In genomic region chr1:55706933-55707332, GRCm38 (mm10) we compare ENCODE assay signal across 18 mouse cellular contexts.
DNase-seq lines count a peak whose midpoint lies in the region; ATAC-seq and TF ChIP-seq lines count a peak whose summit lies in the region.
"Had no signal": no experiment of that assay in that cellular context is flagged by ENCODE, and none has a peak within 500 bp of the region (broad histone marks: within the 10 kb centered on the region; RNA-seq: fewer than 3 reads in every experiment).

No protein-coding gene starts in this region.

- no peaks in the 10 kb centered on the region for H3K9me3 ChIP-seq in intestine, embryonic 15.5 days
- no peaks in the 10 kb centered on the region for H3K9me3 ChIP-seq in intestine, postnatal 0 days (ENCODE audit: control insufficient read depth)
- H3K9me3 ChIP-seq in heart, embryonic 10.5 days: no peaks in the 10 kb centered on the region
- H3K9me3 ChIP-seq: embryonic facial prominence, embryonic 12.5 days; hindbrain, embryonic 10.5 days; limb, embryonic 13.5 days; midbrain, embryonic 15.5 days had no signal

- in situ Hi-C loops in Patski (cut with MboI; ENCODE audit: low pct_unique_long_range_greater_than_20kb): no loop called here

- TF ChIP-seq CTCF in intestine, postnatal 0 days (IDR thresholded peaks at IDR 0.05; ENCODE audit: low read depth): no peak
- TF ChIP-seq CTCF in Patski (IDR thresholded peaks at IDR 0.05): no peak

- POLR2A ChIA-PET in Patski (lab: Charles Lee): no interaction called here

- 47% methylated on average over 1 of the region's 1 CpGs for WGBS in intestine, embryonic 15.5 days
- 34% methylated on average over 1 of the region's 1 CpGs for WGBS in intestine, postnatal 0 days
- WGBS in heart, embryonic 10.5 days: 68% methylated on average over 1 of the region's 1 CpGs

- CTCF ChIA-PET in Patski (lab: Charles Lee): no interaction called here

- peak; percentile 56; the same call in 1 of the 2 replicates for ATAC-seq in intestine, embryonic 15.5 days
- no peak for ATAC-seq in intestine, postnatal 0 days
- peak; percentile 57 for ATAC-seq in Patski
- ATAC-seq in megakaryocyte, adult 5-6 weeks (ENCODE audit: poor library complexity, severe bottlenecking): no peak
- ATAC-seq: midbrain, embryonic 15.5 days had no signal

- H3K36me3 ChIP-seq in intestine, embryonic 15.5 days: no peaks in the 10 kb centered on the region
- no peaks in the 10 kb centered on the region for H3K36me3 ChIP-seq in intestine, postnatal 0 days (ENCODE audit: control insufficient read depth, insufficient read depth)
- H3K36me3 ChIP-seq in heart, embryonic 10.5 days: no peaks in the 10 kb centered on the region
- H3K36me3 ChIP-seq: embryonic facial prominence, embryonic 12.5 days; hindbrain, embryonic 10.5 days; limb, embryonic 13.5 days; midbrain, embryonic 15.5 days had no signal

- no peaks in the 10 kb centered on the region for H3K4me1 ChIP-seq in intestine, embryonic 15.5 days (replicated peaks)
- no peaks in the 10 kb centered on the region for H3K4me1 ChIP-seq in intestine, postnatal 0 days (replicated peaks; ENCODE audit: control insufficient read depth, insufficient read depth, low read length)
- no peaks in the 10 kb centered on the region for H3K4me1 ChIP-seq in heart, embryonic 10.5 days
- H3K4me1 ChIP-seq: embryonic facial prominence, embryonic 12.5 days; limb, embryonic 13.5 days had no signal

- no peak overlapping the region for H3K4me3 ChIP-seq in intestine, embryonic 15.5 days (replicated peaks)
- no peak overlapping the region for H3K4me3 ChIP-seq in intestine, postnatal 0 days (ENCODE audit: low read depth, low read length)
- H3K4me3 ChIP-seq in heart, embryonic 10.5 days: no peak overlapping the region
- H3K4me3 ChIP-seq: embryonic facial prominence, embryonic 12.5 days; hindbrain, embryonic 10.5 days; left cerebral cortex, adult 2 months; limb, embryonic 13.5 days; midbrain, embryonic 15.5 days had no signal

- no peaks in the 10 kb centered on the region for H3K27me3 ChIP-seq in intestine, embryonic 15.5 days (replicated peaks)
- H3K27me3 ChIP-seq in intestine, postnatal 0 days (replicated peaks; ENCODE audit: control insufficient read depth, insufficient read depth, low read length): peaks cover 10% of the 10 kb centered on the region
- no peaks in the 10 kb centered on the region for H3K27me3 ChIP-seq in Patski
- H3K27me3 ChIP-seq in heart, embryonic 10.5 days (ENCODE audit: insufficient read depth, poor library complexity, severe bottlenecking): no peaks in the 10 kb centered on the region
- H3K27me3 ChIP-seq: embryonic facial prominence, embryonic 12.5 days; limb, embryonic 13.5 days; midbrain, embryonic 15.5 days had no signal

- no peak overlapping the region for H3K9ac ChIP-seq in intestine, embryonic 15.5 days
- no peak overlapping the region for H3K9ac ChIP-seq in intestine, postnatal 0 days (ENCODE audit: low read depth, low read length)
- H3K9ac ChIP-seq: embryonic facial prominence, embryonic 12.5 days; limb, embryonic 13.5 days; lung, embryonic 14.5 days; midbrain, embryonic 15.5 days had no signal

- H3K27ac ChIP-seq in intestine, embryonic 15.5 days: no peak overlapping the region
- H3K27ac ChIP-seq in intestine, postnatal 0 days (ENCODE audit: low read depth, low read length): no peak overlapping the region
- H3K27ac ChIP-seq in heart, embryonic 10.5 days: no peak overlapping the region
- H3K27ac ChIP-seq: embryonic facial prominence, embryonic 12.5 days; left cerebral cortex, adult 2 months; limb, embryonic 13.5 days; macrophage; midbrain, embryonic 15.5 days had no signal

- no peak overlapping the region for H3K4me2 ChIP-seq in intestine, embryonic 15.5 days (replicated peaks)
- H3K4me2 ChIP-seq in intestine, postnatal 0 days (replicated peaks; ENCODE audit: low read depth): no peak overlapping the region
- H3K4me2 ChIP-seq: embryonic facial prominence, embryonic 12.5 days; limb, embryonic 13.5 days; lung, embryonic 14.5 days; midbrain, embryonic 15.5 days had no signal

- DNase-seq in Patski (ENCODE audit: low read depth, low spot score): peak; percentile 57
- peak; percentile 38 for DNase-seq in kidney, adult 18-20 months
- DNase-seq in kidney, postnatal 10 days: peak; percentile 17
- DNase-seq in heart, embryonic 10.5 days (ENCODE audit: low spot score): no peak
- DNase-seq: B cell, adult 2 months; gastrocnemius, postnatal 10 days; lung, embryonic 14.5 days; right cerebral cortex, adult 18-20 months; thymus, adult 18-20 months had no signal

Comparison
In these comparisons a context has a peak if more than half of its experiments do, and no peak if none do; other contexts are left out.
1. ATAC-seq: peak in intestine, embryonic 15.5 days (single experiment) and Patski (single experiment); none in intestine, postnatal 0 days (single experiment) and megakaryocyte, adult 5-6 weeks (single experiment).